Mouse (Mus musculus): ENCODE measurements around the gene Tsc22d4. TPM values are rescaled to one million over a fixed set of nuclear protein-coding genes. Genes with fewer than 3 reads are reported as not detected.
A peak's percentile ranks its signal among the peaks of the same experiment; 100 is the strongest.
"Not testable (repeated sequence)": the region's sequence is repeated elsewhere in the genome, so short reads cannot be mapped to it uniquely, and the experiment has no call there.

The Tsc22d4 gene
- polyA plus RNA-seq, 1 experiment, result 48.1 TPM

DNA sequence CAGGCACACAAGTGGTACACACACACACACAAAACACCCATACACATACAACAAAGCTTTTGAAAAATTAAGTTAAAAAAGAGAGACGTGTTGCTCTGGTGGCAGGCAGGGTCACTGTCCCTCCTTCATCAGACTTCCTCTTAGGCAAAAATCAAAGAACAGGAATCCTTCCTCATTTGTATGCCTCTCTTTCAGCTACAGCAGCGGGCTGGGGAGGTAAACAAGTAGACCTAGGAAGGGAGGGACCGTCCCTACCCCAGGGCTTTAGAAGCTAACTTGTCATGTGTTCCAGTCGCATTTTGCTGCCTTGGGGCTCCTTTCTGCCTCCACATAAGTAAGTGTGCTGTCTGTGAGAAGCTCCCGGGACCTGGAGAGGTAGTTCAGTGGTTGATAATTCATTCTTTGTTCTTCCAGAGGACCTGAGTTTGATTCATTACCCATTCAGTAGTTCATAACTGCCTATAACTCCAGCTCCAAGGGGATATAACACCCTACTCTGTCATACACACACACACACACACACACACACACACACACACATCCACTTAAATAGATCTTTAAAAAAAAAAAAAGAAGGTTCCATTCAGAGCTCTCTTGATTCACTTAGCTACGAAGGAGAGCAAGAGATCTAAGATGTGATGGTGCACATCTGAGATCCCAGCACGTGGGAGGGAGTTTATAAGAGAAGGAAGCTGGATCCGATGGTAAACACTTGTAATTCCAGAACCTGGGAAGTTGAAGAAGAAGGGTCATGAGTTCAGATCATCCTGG lies 27.3 kb upstream of the Tsc22d4 start:
- H3K4me3 ChIP-seq, result no peak overlapping the region
- peaks cover 6% of the 10 kb centered on the region for H3K27me3 ChIP-seq (ENCODE audit: control insufficient read depth, insufficient read depth, insufficient read length)

DNA sequence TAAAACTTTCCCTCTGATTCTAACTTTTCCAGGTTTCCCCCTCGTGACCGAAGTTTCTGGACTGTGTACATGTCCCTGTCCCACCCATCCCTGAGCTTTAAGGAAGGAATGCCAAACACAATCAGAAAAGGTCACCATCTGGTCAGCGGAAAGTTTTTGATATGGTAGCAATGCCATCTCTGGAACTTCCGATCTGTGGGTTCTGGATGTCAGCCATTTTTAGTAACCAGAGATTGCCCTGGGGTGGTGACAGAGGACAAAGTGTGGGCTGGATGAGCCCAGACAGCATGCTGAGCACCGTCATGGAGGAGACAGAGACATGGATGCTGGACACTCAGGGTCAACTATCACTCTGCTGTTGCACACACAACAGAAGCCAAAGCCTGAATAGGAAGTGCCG lies 26.4 kb upstream of the Tsc22d4 start:
- TF ChIP-seq TCF3 (IDR thresholded peaks at IDR 0.05; ENCODE audit: insufficient read length, low read depth) (no peak), MAX (IDR thresholded peaks at IDR 0.05; ENCODE audit: low read depth) (no peak), USF1 (IDR thresholded peaks at IDR 0.05; ENCODE audit: low read depth) (no peak), SRF (IDR thresholded peaks at IDR 0.05; ENCODE audit: control insufficient read depth, insufficient read length, low read depth) (no peak), POLR2A (IDR thresholded peaks at IDR 0.05; ENCODE audit: insufficient read length, low read depth) (no peak), REST (IDR thresholded peaks at IDR 0.05; ENCODE audit: insufficient read depth, insufficient read length) (no peak), POLR2AphosphoS2 (IDR thresholded peaks at IDR 0.05; ENCODE audit: insufficient read length, low read depth) (no peak), TCF12 (IDR thresholded peaks at IDR 0.05; ENCODE audit: insufficient read depth, poor library complexity, severe bottlenecking) (no peak), MYOD1 (IDR thresholded peaks at IDR 0.05; ENCODE audit: control insufficient read depth in 1 of 3, insufficient read length in 2 of 3, low read depth in 2 of 3) (no peak), E2F4 (IDR thresholded peaks at IDR 0.05; ENCODE audit: insufficient read depth) (no peak), CEBPB (IDR thresholded peaks at IDR 0.05; ENCODE audit: insufficient read depth, poor library complexity, severe bottlenecking) (no peak), MYOG (IDR thresholded peaks at IDR 0.05; ENCODE audit: control insufficient read depth in 1 of 3, insufficient read depth in 1 of 3, insufficient read length in 2 of 3, low read depth in 2 of 3) (no peak)
- no peaks in the 10 kb centered on the region for H3K79me2 ChIP-seq (ENCODE audit: control insufficient read depth, insufficient read depth)
- H3K4me2 ChIP-seq (ENCODE audit: low read depth), result peak overlapping the region; percentile 58

More for the DNA sequence above, 27.3 kb upstream of the Tsc22d4 start:
- no peak for TF ChIP-seq MYOG (IDR thresholded peaks at IDR 0.05; ENCODE audit: control insufficient read depth in 1 of 3, insufficient read depth in 1 of 3, insufficient read length in 2 of 3, low read depth in 2 of 3)
- TF ChIP-seq POLR2A (IDR thresholded peaks at IDR 0.05; ENCODE audit: insufficient read length, low read depth), result no peak
- TF ChIP-seq SRF (IDR thresholded peaks at IDR 0.05; ENCODE audit: control insufficient read depth, insufficient read length, low read depth), result no peak
- no peak for TF ChIP-seq REST (IDR thresholded peaks at IDR 0.05; ENCODE audit: insufficient read depth, insufficient read length)
- no peak for TF ChIP-seq POLR2AphosphoS2 (IDR thresholded peaks at IDR 0.05; ENCODE audit: insufficient read length, low read depth)
- no peak for TF ChIP-seq TCF3 (IDR thresholded peaks at IDR 0.05; ENCODE audit: insufficient read length, low read depth)
- TF ChIP-seq TCF12 (IDR thresholded peaks at IDR 0.05; ENCODE audit: insufficient read depth, poor library complexity, severe bottlenecking), result no peak
- no peak for TF ChIP-seq MAX (IDR thresholded peaks at IDR 0.05; ENCODE audit: low read depth)
- TF ChIP-seq E2F4 (IDR thresholded peaks at IDR 0.05; ENCODE audit: insufficient read depth), result no peak
- TF ChIP-seq USF1 (IDR thresholded peaks at IDR 0.05; ENCODE audit: low read depth), result no peak
- Histone ChIP-seq H3ac (ENCODE audit: control insufficient read depth, insufficient read length) (no peak overlapping the region), H3K79me2 (ENCODE audit: control insufficient read depth, insufficient read depth) (no peaks in the 10 kb centered on the region), H3K36me3 (ENCODE audit: control insufficient read depth, insufficient read depth) (no peaks in the 10 kb centered on the region), H3K4me2 (ENCODE audit: low read depth) (no peak overlapping the region)

DNA sequence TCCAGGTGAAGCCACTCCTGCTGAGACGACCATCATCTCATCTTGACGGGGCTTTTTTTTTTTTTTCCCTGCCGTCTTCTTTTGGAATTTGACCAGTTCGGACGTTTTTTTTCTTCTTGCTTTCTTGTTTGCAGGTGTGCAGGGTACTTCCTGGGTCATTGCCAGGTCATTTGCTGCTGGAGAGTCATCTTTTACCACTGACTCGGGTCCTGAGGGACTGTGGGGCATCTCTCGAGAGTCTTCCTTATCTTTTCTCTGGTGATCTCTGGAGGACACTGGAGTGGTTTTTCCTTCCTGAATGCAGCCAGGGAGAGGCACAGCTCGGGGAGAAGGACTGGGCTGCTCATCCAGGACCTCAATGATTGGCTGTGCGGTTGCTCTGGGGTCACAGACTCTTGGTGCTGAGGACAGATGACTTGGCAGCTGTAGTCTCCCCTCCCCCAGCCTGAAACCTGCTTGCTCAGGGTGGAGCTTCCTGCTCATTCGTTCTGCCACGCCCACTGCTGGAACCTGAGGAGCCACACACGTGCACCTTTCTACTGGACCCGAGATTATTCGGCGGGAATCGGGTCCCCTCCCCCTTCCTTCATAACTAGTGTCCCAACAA lies 24.9 kb upstream of the Tsc22d4 start:
- not testable (repeated sequence) for H3K79me2 ChIP-seq (ENCODE audit: control insufficient read depth, insufficient read depth); H3K4me2 ChIP-seq (ENCODE audit: low read depth); H3ac ChIP-seq (ENCODE audit: control insufficient read depth, insufficient read length); H3K27me3 ChIP-seq (ENCODE audit: control insufficient read depth, insufficient read depth, insufficient read length); H3K4me3 ChIP-seq; H3K36me3 ChIP-seq (ENCODE audit: control insufficient read depth, insufficient read depth)

More for the DNA sequence above, 26.4 kb upstream of the Tsc22d4 start:
- Histone ChIP-seq H3ac (ENCODE audit: control insufficient read depth, insufficient read length) (no peak overlapping the region), H3K36me3 (ENCODE audit: control insufficient read depth, insufficient read depth) (no peaks in the 10 kb centered on the region), H3K4me3 (no peak overlapping the region), H3K27me3 (ENCODE audit: control insufficient read depth, insufficient read depth, insufficient read length) (peaks cover 9% of the 10 kb centered on the region)

DNA sequence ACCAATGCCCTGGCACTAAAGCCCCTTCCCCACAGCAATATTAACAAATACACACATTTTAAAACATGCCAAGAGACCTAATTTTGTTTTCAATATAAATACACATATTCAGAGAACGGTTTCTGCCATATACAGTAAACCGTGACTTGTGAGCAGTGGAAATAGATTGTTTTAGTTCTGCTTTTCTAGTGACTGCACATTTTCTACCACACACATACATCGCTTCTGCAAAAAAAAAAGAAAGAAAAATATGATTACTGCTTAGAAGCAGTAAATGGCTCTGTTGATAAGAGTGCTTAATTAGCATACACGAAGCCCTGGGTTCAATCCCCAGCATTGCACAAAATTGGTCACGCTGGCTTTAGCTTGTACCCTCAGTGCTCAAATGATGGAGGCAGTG lies 21.7 kb upstream of the Tsc22d4 start:
- H3K4me3 ChIP-seq, result no peak overlapping the region
- peaks cover 9% of the 10 kb centered on the region for H3K27me3 ChIP-seq (ENCODE audit: control insufficient read depth, insufficient read depth, insufficient read length)
- TF ChIP-seq MYOG (IDR thresholded peaks at IDR 0.05; ENCODE audit: control insufficient read depth in 1 of 3, insufficient read depth in 1 of 3, insufficient read length in 2 of 3, low read depth in 2 of 3) (no peak), TCF12 (IDR thresholded peaks at IDR 0.05; ENCODE audit: insufficient read depth, poor library complexity, severe bottlenecking) (no peak), E2F4 (IDR thresholded peaks at IDR 0.05; ENCODE audit: insufficient read depth) (no peak), SRF (IDR thresholded peaks at IDR 0.05; ENCODE audit: control insufficient read depth, insufficient read length, low read depth) (no peak), POLR2A (IDR thresholded peaks at IDR 0.05; ENCODE audit: insufficient read length, low read depth) (no peak), MYOD1 (IDR thresholded peaks at IDR 0.05; ENCODE audit: control insufficient read depth in 1 of 3, insufficient read length in 2 of 3, low read depth in 2 of 3) (no peak), TCF3 (IDR thresholded peaks at IDR 0.05; ENCODE audit: insufficient read length, low read depth) (no peak), MAX (IDR thresholded peaks at IDR 0.05; ENCODE audit: low read depth) (no peak), USF1 (IDR thresholded peaks at IDR 0.05; ENCODE audit: low read depth) (no peak), POLR2AphosphoS2 (IDR thresholded peaks at IDR 0.05; ENCODE audit: insufficient read length, low read depth) (no peak), CEBPB (IDR thresholded peaks at IDR 0.05; ENCODE audit: insufficient read depth, poor library complexity, severe bottlenecking) (no peak), REST (IDR thresholded peaks at IDR 0.05; ENCODE audit: insufficient read depth, insufficient read length) (no peak)
- no peak overlapping the region for H3K4me2 ChIP-seq (ENCODE audit: low read depth)
- H3K36me3 ChIP-seq (ENCODE audit: control insufficient read depth, insufficient read depth), result no peaks in the 10 kb centered on the region
- no peak overlapping the region for H3ac ChIP-seq (ENCODE audit: control insufficient read depth, insufficient read length)
- no peaks in the 10 kb centered on the region for H3K79me2 ChIP-seq (ENCODE audit: control insufficient read depth, insufficient read depth)

Data from myocyte (in vitro differentiated cells).